Mouse (Mus musculus): Measurements from ENCODE around the gene Tex45. TPM values are rescaled to one million over a fixed set of nuclear protein-coding genes. Genes with fewer than 3 reads are reported as not detected.

Tex45 gene
- polyA plus RNA-seq, 1 experiment from 2014 or later: 0.23 TPM

- Histone ChIP-seq H3K27ac (ENCODE audit: low read depth, low read length) (no peak overlapping the region), H3K36me3 (ENCODE audit: control insufficient read depth, insufficient read depth, low read length) (peaks cover 27% of the 10 kb centered on the region), H3K4me1 (ENCODE audit: control insufficient read depth, insufficient read depth, low read length) (peaks cover 13% of the 10 kb centered on the region), H3K9me3 (ENCODE audit: control insufficient read depth, low read length) (peaks cover 6% of the 10 kb centered on the region; the same call in 1 of the 2 replicates), H3K4me2 (no peak overlapping the region), H3K27me3 (ENCODE audit: control insufficient read depth, insufficient read depth, low read length) (no peaks in the 10 kb centered on the region), H3K4me3 (ENCODE audit: low read depth, low read length) (no peak overlapping the region), H3K9ac (ENCODE audit: low read length) (no peak overlapping the region)
- no peak for DNase-seq (ENCODE audit: low spot score, missing footprints)
- WGBS: 96% methylated on average over 44 of the region's 44 CpGs
- no peak for ATAC-seq (ENCODE audit: low FRiP score)
These were observed 25.1 kb downstream of the Tex45 start for GRCm38 (mm10) chr8:3495578-3496427.

GRCm38 (mm10) chr8:3496428-3496748 is 25.7 kb downstream of the Tex45 start:
- Histone ChIP-seq H3K4me1 (ENCODE audit: control insufficient read depth, insufficient read depth, low read length) (peaks cover 19% of the 10 kb centered on the region), H3K9me3 (ENCODE audit: control insufficient read depth, low read length) (peaks cover 6% of the 10 kb centered on the region; the same call in 1 of the 2 replicates), H3K36me3 (ENCODE audit: control insufficient read depth, insufficient read depth, low read length) (peaks cover 27% of the 10 kb centered on the region), H3K4me3 (ENCODE audit: low read depth, low read length) (no peak overlapping the region), H3K4me2 (no peak overlapping the region), H3K27ac (ENCODE audit: low read depth, low read length) (no peak overlapping the region), H3K27me3 (ENCODE audit: control insufficient read depth, insufficient read depth, low read length) (no peaks in the 10 kb centered on the region), H3K9ac (ENCODE audit: low read length) (no peak overlapping the region)
- ATAC-seq (ENCODE audit: low FRiP score): no peak
- DNase-seq (ENCODE audit: low spot score, missing footprints): no peak
- 92% methylated on average over 15 of the region's 15 CpGs for WGBS

- peaks cover 27% of the 10 kb centered on the region for H3K36me3 ChIP-seq (ENCODE audit: control insufficient read depth, insufficient read depth, low read length)
These were observed 27.9 kb downstream of the Tex45 start for GRCm38 (mm10) chr8:3498583-3498982.

GRCm38 (mm10) chr8:3499751-3500150 is 29.1 kb downstream of the Tex45 start:
- WGBS: 11% methylated on average over 8 of the region's 8 CpGs

More at GRCm38 (mm10) chr8:3498583-3498982, 27.9 kb downstream of the Tex45 start:
- Histone ChIP-seq H3K27ac (ENCODE audit: low read depth, low read length) (no peak overlapping the region), H3K27me3 (ENCODE audit: control insufficient read depth, insufficient read depth, low read length) (no peaks in the 10 kb centered on the region), H3K9me3 (ENCODE audit: control insufficient read depth, low read length) (peaks cover 6% of the 10 kb centered on the region; the same call in 1 of the 2 replicates), H3K4me2 (no peak overlapping the region), H3K9ac (ENCODE audit: low read length) (no peak overlapping the region), H3K4me3 (ENCODE audit: low read depth, low read length) (no peak overlapping the region), H3K4me1 (ENCODE audit: control insufficient read depth, insufficient read depth, low read length) (peaks cover 16% of the 10 kb centered on the region)
- WGBS: 90% methylated on average over 3 of the region's 3 CpGs
- DNase-seq (ENCODE audit: low spot score, missing footprints): no peak
- ATAC-seq (ENCODE audit: low FRiP score): no peak

GRCm38 (mm10) chr8:3500235-3501090 is 29.8 kb downstream of the Tex45 start, which contains the start of gene Mcoln1:
Gene Mcoln1 (plus strand): TSS chr8:3500457.
- Histone ChIP-seq H3K4me3 (ENCODE audit: low read depth, low read length) (peak within 1 kb of the TSS; percentile 80), H3K4me2 (peak within 1 kb of the TSS; percentile 71), H3K4me1 (ENCODE audit: control insufficient read depth, insufficient read depth, low read length) (peaks cover 8% of the 10 kb centered on the region), H3K27me3 (ENCODE audit: control insufficient read depth, insufficient read depth, low read length) (no peaks in the 10 kb centered on the region), H3K27ac (ENCODE audit: low read depth, low read length) (peak within 1 kb of the TSS; percentile 81), H3K9ac (ENCODE audit: low read length) (peak within 1 kb of the TSS; percentile 87), H3K9me3 (ENCODE audit: control insufficient read depth, low read length) (peaks cover 6% of the 10 kb centered on the region; the same call in 1 of the 2 replicates), H3K36me3 (ENCODE audit: control insufficient read depth, insufficient read depth, low read length) (peaks cover 21% of the 10 kb centered on the region)
- under 1% methylated on average over 60 of the region's 70 CpGs for WGBS
- DNase-seq (ENCODE audit: low spot score, missing footprints): peak; percentile 100
- peak; percentile 94 for ATAC-seq (ENCODE audit: low FRiP score)

More at GRCm38 (mm10) chr8:3499751-3500150, 29.1 kb downstream of the Tex45 start:
- H3K4me1 ChIP-seq (ENCODE audit: control insufficient read depth, insufficient read depth, low read length): peaks cover 8% of the 10 kb centered on the region
- H3K4me2 ChIP-seq: peak overlapping the region; percentile 71
- peak overlapping the region; percentile 80 for H3K4me3 ChIP-seq (ENCODE audit: low read depth, low read length)
- peak; percentile 25 for ATAC-seq (ENCODE audit: low FRiP score)
- peak overlapping the region; percentile 81 for H3K27ac ChIP-seq (ENCODE audit: low read depth, low read length)
- no peak for DNase-seq (ENCODE audit: low spot score, missing footprints)
- no peaks in the 10 kb centered on the region for H3K27me3 ChIP-seq (ENCODE audit: control insufficient read depth, insufficient read depth, low read length)
- H3K9me3 ChIP-seq (ENCODE audit: control insufficient read depth, low read length): peaks cover 6% of the 10 kb centered on the region; the same call in 1 of the 2 replicates
- peaks cover 26% of the 10 kb centered on the region for H3K36me3 ChIP-seq (ENCODE audit: control insufficient read depth, insufficient read depth, low read length)
- H3K9ac ChIP-seq (ENCODE audit: low read length): peak overlapping the region; percentile 83

- no peak overlapping the region for H3K9ac ChIP-seq (ENCODE audit: low read length)
- 82% methylated on average over 4 of the region's 4 CpGs for WGBS
These were observed 31.6 kb downstream of the Tex45 start for GRCm38 (mm10) chr8:3502217-3502616.

GRCm38 (mm10) chr8:3507979-3508754 is 37.5 kb downstream of the Tex45 start:
- Histone ChIP-seq H3K4me3 (ENCODE audit: low read depth, low read length) (no peak overlapping the region), H3K36me3 (ENCODE audit: control insufficient read depth, insufficient read depth, low read length) (peaks cover 17% of the 10 kb centered on the region), H3K27ac (ENCODE audit: low read depth, low read length) (no peak overlapping the region), H3K27me3 (ENCODE audit: control insufficient read depth, insufficient read depth, low read length) (no peaks in the 10 kb centered on the region), H3K4me1 (ENCODE audit: control insufficient read depth, insufficient read depth, low read length) (no peaks in the 10 kb centered on the region), H3K4me2 (no peak overlapping the region), H3K9me3 (ENCODE audit: control insufficient read depth, low read length) (no peaks in the 10 kb centered on the region), H3K9ac (ENCODE audit: low read length) (no peak overlapping the region)
- DNase-seq (ENCODE audit: low spot score, missing footprints): no peak
- WGBS: 89% methylated on average over 6 of the region's 6 CpGs
- ATAC-seq (ENCODE audit: low FRiP score): no peak

More at GRCm38 (mm10) chr8:3502217-3502616, 31.6 kb downstream of the Tex45 start:
- ATAC-seq (ENCODE audit: low FRiP score) (no peak), DNase-seq (ENCODE audit: low spot score, missing footprints) (no peak)
- Histone ChIP-seq H3K9me3 (ENCODE audit: control insufficient read depth, low read length) (no peaks in the 10 kb centered on the region), H3K27me3 (ENCODE audit: control insufficient read depth, insufficient read depth, low read length) (no peaks in the 10 kb centered on the region), H3K4me3 (ENCODE audit: low read depth, low read length) (no peak overlapping the region), H3K27ac (ENCODE audit: low read depth, low read length) (no peak overlapping the region), H3K4me1 (ENCODE audit: control insufficient read depth, insufficient read depth, low read length) (peaks cover 8% of the 10 kb centered on the region), H3K4me2 (no peak overlapping the region), H3K36me3 (ENCODE audit: control insufficient read depth, insufficient read depth, low read length) (peaks cover 13% of the 10 kb centered on the region)

GRCm38 (mm10) chr8:3514681-3515247 is 44.1 kb downstream of the Tex45 start:
- Histone ChIP-seq H3K9me3 (ENCODE audit: control insufficient read depth, low read length) (no peaks in the 10 kb centered on the region), H3K4me3 (ENCODE audit: low read depth, low read length) (peak overlapping the region; percentile 55), H3K4me1 (ENCODE audit: control insufficient read depth, insufficient read depth, low read length) (0 out of 2 replicates have a peak, but pooled peaks cover 2% of the 10 kb centered on the region), H3K36me3 (ENCODE audit: control insufficient read depth, insufficient read depth, low read length) (peaks cover 3% of the 10 kb centered on the region; the same call in 1 of the 2 replicates), H3K27ac (ENCODE audit: low read depth, low read length) (no peak overlapping the region), H3K27me3 (ENCODE audit: control insufficient read depth, insufficient read depth, low read length) (no peaks in the 10 kb centered on the region), H3K9ac (ENCODE audit: low read length) (peak overlapping the region; percentile 68; the same call in 1 of the 2 replicates), H3K4me2 (peak overlapping the region; percentile 85)
- WGBS: 33% methylated on average over 13 of the region's 13 CpGs
- ATAC-seq (ENCODE audit: low FRiP score) (no peak), DNase-seq (ENCODE audit: low spot score, missing footprints) (peak; percentile 84)
